Mouse (Mus musculus) frontal cortex, adult 2 months (tissue): ENCODE measurements around the gene Zfp263. TPM values are rescaled to one million over a fixed set of nuclear protein-coding genes. Genes with fewer than 3 reads are reported as not detected.

Experiments
- DNase-seq, 2 experiments: peaks; one replicate each; pipeline ENCODE4 v3.0.0; 2022; ENCODE audit warnings: low spot score in 1 of 2; ENCODE audit errors: extremely low spot score in 1 of 2
- polyA plus RNA-seq: library from polyadenylated mRNA; depleted of rRNA; stranded (reverse); fragments of >200 nt; gene quantifications from 2 replicates; pipeline ENCODE4 v1.2.3, GENCODE M21; 2012; rRNA removed

Zfp263 gene
- 17.0 and 18.0 TPM in 2 replicates for polyA plus RNA-seq

GRCm38 (mm10) chr16:3743503-3744185, at the start of gene Zfp263:
Gene Zfp263 (plus strand): TSS chr16:3744093.
- peak; percentile 94 to 95 for DNase-seq

- DNase-seq: no peak
These were observed 44.6 kb upstream of the Zfp263 start for GRCm38 (mm10) chr16:3699281-3699680.

GRCm38 (mm10) chr16:3700893-3701292, 43.0 kb upstream of the Zfp263 start:
- DNase-seq: no peak

GRCm38 (mm10) chr16:3706680-3707079, 37.2 kb upstream of the Zfp263 start:
- DNase-seq: no peak

- DNase-seq: no peak
These were observed 29.2 kb upstream of the Zfp263 start for GRCm38 (mm10) chr16:3714731-3715130.

DNA sequence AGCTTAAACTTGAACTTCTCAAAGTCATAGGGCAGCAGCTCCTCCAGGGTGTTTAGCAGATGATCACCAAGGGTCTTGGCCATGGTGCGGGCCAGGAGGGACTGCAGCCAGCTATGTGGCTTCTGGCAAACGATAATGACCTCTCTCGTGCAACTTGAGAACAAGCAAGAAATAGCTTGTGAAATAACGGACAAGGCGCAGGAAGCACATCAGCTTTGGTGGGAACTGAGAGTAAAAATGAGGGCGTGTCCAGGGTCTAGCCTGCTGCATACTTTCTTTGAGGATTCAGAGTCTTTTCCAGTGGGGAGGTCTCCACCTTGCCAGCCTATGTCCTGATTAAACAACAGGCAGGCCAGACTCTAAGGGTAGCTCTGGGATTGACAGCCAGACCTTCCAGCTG, 25.9 kb upstream of the Zfp263 start, which contains the start of gene Mefv:
Gene Mefv (minus strand): TSS at position 118 of the 400 bp plus-strand sequence.
- no peak for DNase-seq

GRCm38 (mm10) chr16:3723231-3723630, 20.7 kb upstream of the Zfp263 start:
- no peak for DNase-seq

DNA sequence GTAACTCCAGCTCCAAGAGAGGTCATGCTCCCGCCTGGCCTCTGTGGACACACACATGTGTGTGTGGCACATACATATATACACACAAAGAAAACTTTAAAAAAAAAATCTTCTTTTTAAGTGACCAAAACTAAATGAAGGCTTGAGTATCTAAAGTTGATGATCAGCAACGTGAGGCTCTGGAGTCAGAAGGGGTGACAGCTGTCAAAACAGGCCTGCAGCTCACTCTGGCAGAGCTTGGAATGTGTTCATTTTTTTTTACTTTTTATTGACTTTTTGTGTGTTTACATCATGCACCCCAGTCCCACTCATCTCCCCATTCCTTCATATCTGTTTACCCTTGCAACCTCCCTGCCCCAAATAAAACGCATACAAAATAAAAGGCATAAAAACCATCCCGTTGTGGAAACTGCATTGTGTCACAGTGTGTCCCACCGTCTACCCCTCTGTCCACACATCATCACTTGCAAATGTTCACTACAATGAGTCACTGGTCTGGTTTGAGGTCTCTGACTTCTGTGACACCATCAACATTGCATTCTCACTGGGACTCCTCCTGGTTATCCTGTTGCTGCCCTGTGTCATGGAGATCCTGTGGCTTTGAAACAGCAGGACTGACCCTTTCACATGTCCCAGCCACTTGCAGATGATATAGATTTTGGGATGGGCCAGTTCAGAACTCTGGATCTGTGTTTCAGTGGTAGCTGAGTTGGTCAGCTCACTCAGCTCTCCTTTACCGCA, 15.7 kb upstream of the Zfp263 start:
- no peak for DNase-seq

DNA sequence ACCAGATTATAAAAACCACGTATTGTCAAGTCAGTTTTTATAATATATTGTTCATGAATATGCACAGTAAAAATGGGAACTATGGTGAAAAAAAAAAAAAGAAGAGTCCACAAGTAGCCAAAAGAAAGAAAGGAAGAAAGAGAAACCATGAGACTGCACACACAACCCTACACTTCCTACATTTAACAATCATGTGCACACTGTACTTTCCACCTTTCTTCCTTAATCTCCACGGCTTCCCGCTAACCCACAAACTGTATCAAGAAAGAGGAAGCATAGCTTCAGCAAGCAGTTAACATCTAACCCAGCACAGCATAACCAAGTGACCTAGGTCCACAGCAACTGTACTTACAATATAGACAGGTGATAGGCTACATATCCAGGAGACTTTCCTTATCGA, 11.3 kb upstream of the Zfp263 start:
- DNase-seq: no peak

DNA sequence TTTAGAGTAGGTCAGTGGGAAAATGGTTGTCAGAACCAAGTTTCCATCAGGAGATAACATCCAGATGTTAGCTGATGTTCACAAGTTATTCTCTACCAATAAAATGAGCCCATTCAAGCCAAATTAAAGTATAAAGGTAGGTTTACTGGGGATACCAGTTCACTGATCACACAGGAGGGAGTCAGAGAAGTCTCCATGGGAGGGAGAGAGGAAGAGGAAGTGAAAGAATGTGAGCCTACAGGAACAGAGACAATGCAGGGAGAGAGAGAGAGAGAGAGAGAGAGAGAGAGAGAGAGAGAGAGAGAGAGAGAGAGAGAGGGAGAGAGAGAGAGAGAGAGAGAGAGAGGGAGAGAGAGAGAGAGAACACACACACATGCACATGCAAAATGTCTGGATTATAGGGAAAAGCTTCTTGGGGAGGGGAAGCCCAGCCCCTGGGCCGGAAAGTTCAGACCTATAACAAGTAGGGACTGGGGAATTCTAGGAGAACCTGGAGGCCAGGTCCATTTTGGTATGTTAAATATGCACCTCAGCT, 10.6 kb upstream of the Zfp263 start:
- DNase-seq: no peak

DNA sequence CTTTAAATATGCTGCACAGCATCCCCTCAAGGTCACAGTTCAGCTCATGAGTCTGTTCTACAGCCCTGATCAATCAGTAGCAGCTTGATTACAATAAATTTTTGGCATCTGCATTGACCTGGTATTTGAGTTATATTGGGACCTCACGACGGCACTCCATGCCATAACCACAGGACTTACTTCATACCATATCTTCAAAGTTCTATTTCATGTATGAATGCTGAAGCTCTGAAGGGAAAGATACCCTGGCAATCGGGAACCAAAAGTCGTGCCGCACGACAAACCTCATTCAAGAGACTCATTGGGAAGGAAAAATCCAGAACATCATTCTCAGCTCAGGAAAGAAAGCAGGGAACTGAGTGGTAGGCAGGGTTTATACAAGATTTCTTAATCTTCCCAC, 1.4 kb upstream of the Zfp263 start:
- no peak for DNase-seq

DNA sequence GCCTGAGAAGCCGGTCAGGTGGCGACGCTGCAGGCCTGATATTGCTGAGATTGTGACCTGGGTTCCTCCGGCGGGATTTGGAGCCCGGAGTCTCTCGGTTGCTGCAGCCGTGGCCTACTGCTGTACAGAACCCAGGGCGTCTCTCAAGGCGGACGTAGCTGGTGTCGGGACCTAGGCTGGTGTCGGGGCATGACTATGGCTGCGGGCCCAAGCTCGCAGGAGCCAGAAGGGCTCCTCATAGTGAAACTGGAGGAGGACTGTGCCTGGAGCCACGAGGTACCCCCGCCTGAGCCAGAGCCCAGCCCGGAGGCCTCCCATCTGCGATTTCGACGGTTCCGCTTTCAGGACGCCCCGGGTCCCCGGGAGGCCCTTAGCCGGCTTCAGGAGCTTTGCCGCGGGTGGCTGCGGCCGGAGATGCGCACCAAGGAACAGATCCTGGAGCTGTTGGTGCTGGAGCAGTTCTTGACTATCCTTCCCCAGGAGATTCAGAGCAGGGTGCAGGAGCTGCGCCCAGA, 350 bp downstream of the Zfp263 start:
- no peak for DNase-seq

GRCm38 (mm10) chr16:3745656-3746055, 1.8 kb downstream of the Zfp263 start:
- DNase-seq: no peak

GRCm38 (mm10) chr16:3748976-3749375, 5.1 kb downstream of the Zfp263 start:
- DNase-seq: no peak

DNA sequence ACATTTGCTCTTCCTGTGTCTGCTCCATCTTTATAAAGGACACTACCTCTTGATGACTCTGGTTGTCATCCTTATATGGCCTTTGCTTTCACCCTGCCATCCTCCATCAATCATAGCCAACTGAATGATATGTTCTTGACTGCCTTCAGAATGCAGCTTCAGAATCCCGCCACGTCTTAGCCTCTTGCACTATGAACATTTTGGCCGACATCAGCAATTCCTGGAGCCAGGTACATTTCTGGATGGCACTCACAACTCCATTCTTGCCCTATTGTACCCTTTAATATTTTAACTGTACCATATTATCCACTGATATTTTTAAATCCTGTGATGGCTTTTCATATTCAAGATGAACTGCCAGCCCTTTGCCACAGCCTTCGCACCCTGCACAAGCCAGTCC, 27.7 kb downstream of the Zfp263 start:
- DNase-seq: no peak

GRCm38 (mm10) chr16:3776365-3776764, 32.5 kb downstream of the Zfp263 start:
- no peak for DNase-seq

DNA sequence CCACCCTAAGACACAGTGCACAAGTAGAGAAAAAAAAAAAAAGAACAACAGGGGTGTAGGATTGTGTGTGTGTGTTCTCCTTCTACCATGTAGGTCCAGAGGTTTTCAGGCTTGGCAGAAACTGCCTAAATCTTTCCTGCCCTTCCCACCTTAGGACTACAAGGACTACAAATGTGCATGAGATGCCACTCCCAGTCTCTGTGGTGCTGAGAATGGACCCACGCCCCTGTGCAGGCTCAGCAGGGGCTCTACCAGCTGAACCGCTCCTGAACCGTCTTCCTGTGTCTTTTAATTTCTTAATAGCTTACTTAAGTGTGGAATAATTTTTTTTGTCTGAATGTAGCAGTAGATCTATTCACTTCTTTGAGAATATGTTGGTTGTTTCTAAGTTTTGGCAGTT, 34.1 kb downstream of the Zfp263 start:
- DNase-seq: no peak

DNA sequence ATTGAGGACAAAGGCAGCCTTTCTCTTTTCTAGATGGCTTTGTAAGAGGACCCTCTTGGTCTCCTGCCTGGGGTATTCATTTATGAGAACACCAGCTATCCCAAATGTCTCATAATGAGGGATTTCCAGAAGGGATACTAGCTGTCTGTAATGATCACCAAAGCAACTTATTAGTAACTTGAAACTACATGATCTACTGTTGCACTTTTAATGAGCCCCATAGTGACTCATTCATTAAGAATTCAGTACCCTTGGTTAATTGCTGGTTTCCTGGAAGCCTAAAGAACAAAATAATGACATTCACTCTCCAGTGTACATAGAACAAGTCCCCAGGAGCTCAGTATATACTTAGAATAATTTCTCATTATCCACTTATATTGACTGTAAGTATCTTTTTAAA, 37.3 kb downstream of the Zfp263 start:
- DNase-seq: no peak

GRCm38 (mm10) chr16:3788394-3788793, 44.5 kb downstream of the Zfp263 start:
- DNase-seq: no peak
